Mouse (Mus musculus) megakaryocyte, embryonic 14.5 days (primary cell): ENCODE measurements around the gene Fign. TPM values are rescaled to one million over a fixed set of nuclear protein-coding genes. Genes with fewer than 3 reads are reported as not detected.

Source experiments
- H3K27me3 ChIP-seq: replicated peaks from 2 replicates; pipeline ENCODE3; 2012; ENCODE audit warnings: inconsistent platforms
- H3K36me3 ChIP-seq: replicated peaks from 2 replicates; pipeline ENCODE3; 2012; ENCODE audit warnings: low read length, inconsistent platforms, mixed read lengths
- H3K4me1 ChIP-seq: 2 replicates; pipeline ENCODE4 v1.6.1; 2012; ENCODE audit warnings: inconsistent platforms
- H3K4me3 ChIP-seq: replicated peaks from 2 replicates; pipeline ENCODE3; 2012; ENCODE audit warnings: moderate library complexity, mild to moderate bottlenecking, inconsistent platforms
- H3K9me3 ChIP-seq: 2 replicates; pipeline ENCODE4 v1.6.1; 2012; ENCODE audit warnings: inconsistent platforms
- FLI1 ChIP-seq: IDR thresholded peaks from 2 replicates; pipeline ENCODE4 v1.6.1; 2012; ENCODE audit warnings: low read length, inconsistent platforms, mixed read lengths
- GATA1 ChIP-seq: IDR thresholded peaks from 3 replicates; pipeline ENCODE4 v1.6.1; 2012; ENCODE audit warnings: mixed read lengths, low read length, inconsistent platforms, borderline replicate concordance
- polyA plus RNA-seq: library from polyadenylated mRNA; stranded (reverse); fragments of >175 nt; gene quantifications from 2 replicates; pipeline ENCODE4 v1.2.3, GENCODE M21; 2012; ENCODE audit warnings: low replicate concordance; ENCODE audit not compliant: insufficient read depth

The Fign gene
- polyA plus RNA-seq, 1 experiment: not detected

DNA sequence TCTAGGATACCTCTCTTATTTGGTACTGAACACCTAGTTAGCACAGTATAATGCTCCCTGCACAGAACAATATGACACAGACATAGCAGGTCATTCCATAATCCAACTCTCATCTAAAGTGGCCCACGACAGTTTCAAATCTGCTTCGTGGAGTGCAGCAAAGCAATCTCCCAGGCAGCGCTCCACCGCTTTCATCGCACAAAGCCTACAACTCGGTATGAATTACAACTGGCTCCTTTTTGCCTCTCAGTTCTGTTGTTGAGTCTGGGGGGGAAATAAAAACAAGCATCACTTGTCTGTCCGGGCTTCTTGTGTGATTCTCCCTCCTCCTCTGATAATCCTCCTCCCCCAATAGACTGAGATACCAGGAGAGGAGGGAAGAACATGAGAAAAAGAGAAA is 116.4 kb downstream of the Fign start:
- H3K4me1 ChIP-seq: no peaks in the 10 kb centered on the region
- no peak overlapping the region for H3K4me3 ChIP-seq
- TF ChIP-seq GATA1 (no peak), FLI1 (no peak)
- no peaks in the 10 kb centered on the region for H3K27me3 ChIP-seq
- no peaks in the 10 kb centered on the region for H3K36me3 ChIP-seq
- H3K9me3 ChIP-seq: peaks cover 25% of the 10 kb centered on the region

DNA sequence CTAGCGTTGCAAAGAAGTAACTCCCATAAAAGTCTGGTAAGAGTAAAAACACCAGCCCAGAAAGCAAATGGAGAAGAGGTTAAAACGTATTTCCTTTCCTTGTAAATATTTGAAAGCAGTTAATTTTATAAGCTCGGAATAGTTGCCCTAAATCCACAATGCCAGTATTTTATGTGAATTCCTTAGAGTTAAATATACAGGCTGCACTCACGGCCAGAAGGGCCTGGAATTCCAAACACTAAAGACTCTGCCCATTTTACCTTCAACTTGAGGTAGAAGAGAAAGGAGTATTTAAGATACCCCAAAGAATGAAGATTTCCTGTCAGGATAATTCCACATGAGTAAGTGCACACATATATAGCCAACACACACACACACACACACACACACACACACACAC is 128.2 kb downstream of the Fign start:
- TF ChIP-seq FLI1 (no peak), GATA1 (no peak)
- H3K36me3 ChIP-seq: no peaks in the 10 kb centered on the region
- no peaks in the 10 kb centered on the region for H3K27me3 ChIP-seq
- no peaks in the 10 kb centered on the region for H3K9me3 ChIP-seq
- H3K4me3 ChIP-seq: no peak overlapping the region
- no peaks in the 10 kb centered on the region for H3K4me1 ChIP-seq

DNA sequence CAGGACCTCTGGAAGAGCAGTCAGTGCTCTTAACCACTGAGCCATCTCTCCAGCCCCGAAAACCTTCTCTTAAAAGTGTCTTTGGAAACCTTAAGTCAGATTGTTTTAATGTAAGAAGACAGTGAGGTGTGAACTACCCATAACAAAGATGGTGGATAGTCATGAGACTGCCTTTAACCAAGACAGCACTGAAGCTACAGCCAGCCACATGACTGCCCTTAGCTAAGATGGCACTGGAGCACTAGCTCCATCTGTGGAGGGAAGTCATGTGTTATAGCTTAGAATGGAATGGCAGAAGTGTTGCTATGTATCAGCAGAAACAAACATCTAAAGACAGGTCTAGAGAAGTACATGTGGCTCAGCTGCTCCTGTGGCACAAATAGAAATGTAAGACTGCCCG is 166.8 kb downstream of the Fign start:
- no peaks in the 10 kb centered on the region for H3K36me3 ChIP-seq
- no peaks in the 10 kb centered on the region; the same call in 1 of the 2 replicates for H3K9me3 ChIP-seq
- no peaks in the 10 kb centered on the region for H3K27me3 ChIP-seq
- no peak overlapping the region for H3K4me3 ChIP-seq
- TF ChIP-seq GATA1 (no peak), FLI1 (no peak)
- H3K4me1 ChIP-seq: no peaks in the 10 kb centered on the region

DNA sequence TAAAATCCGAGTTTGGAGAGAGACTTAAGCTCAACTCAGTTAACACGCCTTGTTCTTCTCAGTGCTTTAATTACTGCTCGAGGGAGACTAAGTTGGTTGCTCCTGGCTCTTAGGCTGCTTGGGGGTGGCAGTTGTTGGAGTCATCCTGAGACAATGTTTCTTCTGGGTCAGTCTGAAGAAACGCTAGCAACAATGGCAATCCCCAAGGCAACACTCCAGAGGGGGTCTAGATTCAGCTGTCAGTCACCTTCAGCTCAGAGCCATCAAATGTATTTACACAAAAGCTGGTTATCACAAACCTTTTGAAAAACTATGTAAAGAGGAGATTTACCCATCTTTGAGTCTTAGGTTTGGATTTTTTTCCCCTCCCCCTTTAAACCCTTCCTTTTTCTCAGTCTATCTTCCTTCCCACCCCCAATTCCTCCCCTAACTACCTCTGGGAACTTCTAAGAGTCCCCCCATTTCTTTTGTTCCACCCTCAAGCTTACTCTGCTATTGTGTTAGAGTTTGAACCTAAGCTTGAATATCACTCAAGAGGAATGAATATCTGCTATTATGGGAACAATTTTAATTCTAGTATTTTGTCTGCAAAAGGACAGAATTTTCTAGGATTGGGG is 171.2 kb downstream of the Fign start:
- TF ChIP-seq GATA1 (no peak), FLI1 (no peak)
- no peaks in the 10 kb centered on the region for H3K27me3 ChIP-seq
- H3K4me3 ChIP-seq: no peak overlapping the region
- H3K36me3 ChIP-seq: no peaks in the 10 kb centered on the region
- no peaks in the 10 kb centered on the region for H3K4me1 ChIP-seq
- no peaks in the 10 kb centered on the region for H3K9me3 ChIP-seq

DNA sequence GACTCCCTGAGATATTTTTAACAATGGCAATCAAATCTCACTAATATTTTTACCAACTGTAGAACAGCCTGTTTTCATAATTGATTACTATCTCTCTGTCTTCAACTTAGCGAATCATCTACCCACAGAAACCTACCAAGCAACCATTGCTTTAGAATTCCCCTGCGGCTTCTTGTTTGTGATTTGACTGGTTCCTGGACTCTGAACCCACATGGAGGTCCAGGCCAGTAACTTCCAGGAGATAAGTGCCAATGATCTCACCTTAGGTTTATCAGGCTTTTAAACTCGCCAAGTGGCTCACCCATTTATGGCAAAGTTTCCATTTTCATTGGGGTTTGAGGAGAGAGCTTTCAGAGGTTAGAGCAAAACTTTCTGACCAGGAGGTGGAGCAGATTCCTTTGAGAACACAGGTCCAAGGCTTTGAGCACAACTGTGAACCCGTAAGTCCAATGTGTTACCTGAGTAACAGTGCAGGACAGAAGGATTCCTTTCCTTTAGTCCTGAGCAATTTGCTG is 172.1 kb downstream of the Fign start:
- H3K4me1 ChIP-seq: no peaks in the 10 kb centered on the region

More for the DNA sequence above, 172.1 kb downstream of the Fign start:
- Histone ChIP-seq H3K9me3 (no peaks in the 10 kb centered on the region), H3K4me3 (no peak overlapping the region), H3K27me3 (no peaks in the 10 kb centered on the region), H3K36me3 (no peaks in the 10 kb centered on the region)
- TF ChIP-seq GATA1 (no peak), FLI1 (no peak)
